Mouse (Mus musculus) G1E (cell line): ENCODE measurements at regions not wholly inside any gene's neighbourhood (a gene's known extent, or its start where the extent isn't known, plus 50 kb on each side); places are given as distances from the start of the nearest gene placed in this dataset.

Source experiments
- CTCF ChIP-seq: IDR thresholded peaks from 2 replicates; pipeline ENCODE4 v1.5.1; 2012; ENCODE audit warnings: low read depth, low read length, inconsistent platforms, mixed read lengths
- GATA1 ChIP-seq: IDR thresholded peaks from 2 replicates; pipeline ENCODE4 v1.6.1; 2012; ENCODE audit warnings: borderline replicate concordance, low read length, inconsistent platforms, mixed read lengths
- GATA2 ChIP-seq: IDR thresholded peaks from 2 replicates; pipeline ENCODE4 v1.6.1; 2012; ENCODE audit warnings: low read depth, low read length, inconsistent platforms, borderline replicate concordance
- TAL1 ChIP-seq: conservative IDR thresholded peaks from 2 replicates; pipeline ENCODE4 v1.6.1; 2012; ENCODE audit warnings: low read depth, low read length, inconsistent platforms, mixed read lengths

DNA sequence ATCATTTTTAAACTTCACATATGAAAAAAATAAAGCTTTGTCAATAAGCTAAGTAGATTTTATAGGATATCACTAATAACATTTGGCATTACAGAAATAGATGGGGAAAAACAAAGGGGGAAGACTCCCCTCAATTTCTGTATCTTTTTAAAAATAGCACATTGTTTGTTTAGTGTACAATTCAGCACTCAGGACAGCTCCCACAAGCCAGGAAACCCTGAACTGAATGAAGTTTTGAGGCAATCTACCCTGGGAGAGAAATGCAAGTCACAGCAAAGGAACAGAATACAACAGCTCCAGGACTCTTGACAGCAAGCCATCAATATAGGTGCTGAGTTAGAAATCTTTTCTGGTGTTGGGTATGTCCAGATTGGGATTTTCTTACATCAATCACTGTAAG is 556.5 kb upstream of the Sel1l start:
- no peak for TF ChIP-seq CTCF
- TF ChIP-seq GATA2: no peak
- no peak for TF ChIP-seq TAL1
- TF ChIP-seq GATA1: no peak
